Mouse (Mus musculus): ENCODE results near the gene Hcn4. TPM values are rescaled to one million over a fixed set of nuclear protein-coding genes. Genes with fewer than 3 reads are reported as not detected.

Gene Hcn4
- polyA plus RNA-seq, 1 experiment from 2014 or later, result 3.8 TPM

- Histone ChIP-seq H3K27me3 (peaks cover 6% of the 10 kb centered on the region; the same call in 1 of the 2 replicates), H3K9me3 (no peaks in the 10 kb centered on the region), H3K4me1 (replicated peaks) (peaks cover 11% of the 10 kb centered on the region), H3K9ac (no peak overlapping the region), H3K36me3 (no peaks in the 10 kb centered on the region), H3K4me3 (no peak overlapping the region), H3K4me2 (no peak overlapping the region), H3K27ac (replicated peaks) (no peak overlapping the region)
- ATAC-seq (ENCODE audit: low FRiP score, low read depth), result no peak
- WGBS, result 50% methylated on average over 3 of the region's 3 CpGs
These were observed 5.5 kb upstream of the Hcn4 start for GRCm38 (mm10) chr9:58817676-58818075.

GRCm38 (mm10) chr9:58822431-58823091 is 651 bp upstream of the Hcn4 start:
- Histone ChIP-seq H3K4me1 (replicated peaks) (peaks cover 47% of the 10 kb centered on the region), H3K4me3 (peak overlapping the region; percentile 85), H3K9ac (peak overlapping the region; percentile 84), H3K9me3 (no peaks in the 10 kb centered on the region), H3K27me3 (peaks cover 6% of the 10 kb centered on the region; the same call in 1 of the 2 replicates), H3K27ac (replicated peaks) (peak overlapping the region; percentile 92), H3K36me3 (no peaks in the 10 kb centered on the region), H3K4me2 (peak overlapping the region; percentile 76)
- ATAC-seq (ENCODE audit: low FRiP score, low read depth), result peak; percentile 91
- WGBS, result under 1% methylated on average over 60 of the region's 62 CpGs

- H3K4me2 ChIP-seq, result peak overlapping the region; percentile 76
- peaks cover 3% of the 10 kb centered on the region; the same call in 1 of the 2 replicates for H3K27me3 ChIP-seq
- H3K9ac ChIP-seq, result peak overlapping the region; percentile 84
- under 1% methylated on average over 35 of the region's 35 CpGs for WGBS
- H3K27ac ChIP-seq (replicated peaks), result peak overlapping the region; percentile 92
- H3K4me1 ChIP-seq (replicated peaks), result peaks cover 56% of the 10 kb centered on the region
- no peaks in the 10 kb centered on the region for H3K36me3 ChIP-seq
- peak overlapping the region; percentile 85 for H3K4me3 ChIP-seq
- no peaks in the 10 kb centered on the region for H3K9me3 ChIP-seq
- no peak for ATAC-seq (ENCODE audit: low FRiP score, low read depth)
These were observed 655 bp downstream of the Hcn4 start for GRCm38 (mm10) chr9:58823918-58824215.

- ATAC-seq (ENCODE audit: low FRiP score, low read depth), result no peak
- 40% methylated on average over 4 of the region's 4 CpGs for WGBS
These were observed 6.4 kb downstream of the Hcn4 start for GRCm38 (mm10) chr9:58829627-58830026.

DNA sequence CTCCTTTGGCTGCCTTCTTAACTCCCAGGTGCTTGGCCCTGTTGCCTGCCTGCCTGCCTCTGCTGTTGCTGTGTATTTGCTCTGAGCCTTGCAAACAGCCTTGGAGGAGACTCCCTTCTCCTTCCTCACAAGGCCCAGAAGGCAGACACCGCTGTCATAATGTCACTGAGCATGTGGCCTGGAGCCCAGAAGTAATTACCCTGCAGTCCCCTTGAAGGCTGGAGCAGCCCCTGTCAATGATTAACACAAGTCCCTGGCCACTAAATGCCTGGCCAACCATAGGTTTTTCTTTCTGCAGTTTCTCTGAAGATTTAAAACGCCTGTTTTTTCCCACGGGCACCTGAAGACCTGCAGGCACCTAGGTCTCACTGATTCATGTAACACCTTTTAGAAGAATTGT is 9.7 kb downstream of the Hcn4 start:
- Histone ChIP-seq H3K4me1 (replicated peaks) (peaks cover 30% of the 10 kb centered on the region), H3K4me3 (no peak overlapping the region), H3K27me3 (no peaks in the 10 kb centered on the region), H3K9me3 (no peaks in the 10 kb centered on the region), H3K36me3 (no peaks in the 10 kb centered on the region), H3K9ac (no peak overlapping the region), H3K27ac (replicated peaks) (no peak overlapping the region), H3K4me2 (no peak overlapping the region)
- ATAC-seq (ENCODE audit: low FRiP score, low read depth), result no peak
- WGBS, result 55% methylated on average over 3 of the region's 3 CpGs

More at GRCm38 (mm10) chr9:58829627-58830026, 6.4 kb downstream of the Hcn4 start:
- Histone ChIP-seq H3K36me3 (no peaks in the 10 kb centered on the region), H3K4me2 (no peak overlapping the region), H3K9me3 (no peaks in the 10 kb centered on the region), H3K27ac (replicated peaks) (no peak overlapping the region), H3K27me3 (no peaks in the 10 kb centered on the region), H3K9ac (no peak overlapping the region), H3K4me3 (no peak overlapping the region), H3K4me1 (replicated peaks) (peaks cover 58% of the 10 kb centered on the region)

GRCm38 (mm10) chr9:58837174-58837573 is 14.0 kb downstream of the Hcn4 start:
- Histone ChIP-seq H3K4me2 (no peak overlapping the region), H3K36me3 (no peaks in the 10 kb centered on the region), H3K4me1 (replicated peaks) (peaks cover 15% of the 10 kb centered on the region), H3K27me3 (no peaks in the 10 kb centered on the region), H3K4me3 (no peak overlapping the region), H3K27ac (replicated peaks) (no peak overlapping the region), H3K9me3 (no peaks in the 10 kb centered on the region), H3K9ac (no peak overlapping the region)
- 73% methylated on average over 5 of the region's 5 CpGs for WGBS
- no peak for ATAC-seq (ENCODE audit: low FRiP score, low read depth)

DNA sequence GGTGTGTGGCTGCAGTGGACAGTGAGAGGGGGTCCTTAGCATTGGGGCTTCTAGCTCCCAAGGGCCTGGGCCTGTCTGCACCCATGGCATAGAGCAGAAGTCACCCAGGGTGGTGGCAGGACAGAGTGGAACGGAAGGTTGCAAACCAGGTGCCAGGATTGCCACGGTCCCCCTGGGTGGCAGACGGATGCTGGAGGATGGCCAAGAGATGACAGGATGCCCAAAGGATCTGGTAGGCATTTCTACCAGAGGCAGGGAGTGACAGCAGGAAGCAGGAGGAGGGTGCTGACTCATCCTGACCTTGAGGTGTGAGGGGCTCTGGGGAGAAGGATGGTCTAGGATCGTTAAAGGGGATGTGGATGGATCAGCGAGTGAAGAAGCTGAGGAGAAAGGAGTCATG is 15.3 kb downstream of the Hcn4 start:
- ATAC-seq (ENCODE audit: low FRiP score, low read depth), result no peak
- Histone ChIP-seq H3K4me2 (no peak overlapping the region), H3K9me3 (no peaks in the 10 kb centered on the region), H3K36me3 (no peaks in the 10 kb centered on the region), H3K4me3 (no peak overlapping the region), H3K9ac (no peak overlapping the region), H3K4me1 (replicated peaks) (0 out of 2 replicates have a peak, but pooled peaks cover 6% of the 10 kb centered on the region), H3K27me3 (no peaks in the 10 kb centered on the region), H3K27ac (replicated peaks) (no peak overlapping the region)
- 72% methylated on average over 5 of the region's 5 CpGs for WGBS

DNA sequence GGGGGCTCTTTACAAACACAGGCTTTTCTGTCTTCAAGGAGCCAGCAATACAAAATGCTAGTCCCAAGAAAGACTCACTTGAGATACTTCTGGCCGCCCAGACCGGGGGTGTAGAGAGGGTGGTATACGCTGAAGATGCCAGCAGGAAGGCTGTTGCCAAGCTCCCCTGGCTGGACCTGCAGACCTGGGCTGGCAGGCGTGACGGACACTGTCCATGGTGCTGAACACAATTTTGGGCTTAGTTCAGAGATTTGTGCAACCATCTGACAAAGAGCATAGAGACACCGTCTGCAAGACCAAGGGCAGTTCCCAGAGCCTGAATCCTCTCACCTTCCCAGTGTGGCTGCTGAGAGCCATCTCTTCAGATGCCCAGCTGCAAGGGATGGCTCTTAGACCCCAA is 18.4 kb downstream of the Hcn4 start:
- no peak for ATAC-seq (ENCODE audit: low FRiP score, low read depth)
- 26% methylated on average over 6 of the region's 6 CpGs for WGBS
- H3K27ac ChIP-seq (replicated peaks), result no peak overlapping the region
- no peak overlapping the region for H3K9ac ChIP-seq
- no peak overlapping the region for H3K4me3 ChIP-seq
- H3K27me3 ChIP-seq, result no peaks in the 10 kb centered on the region
- H3K4me1 ChIP-seq (replicated peaks), result 0 out of 2 replicates have a peak, but pooled peaks cover 4% of the 10 kb centered on the region
- 0 out of 2 replicates have a peak, but pooled peaks cover 2% of the 10 kb centered on the region for H3K36me3 ChIP-seq
- no peak overlapping the region for H3K4me2 ChIP-seq
- H3K9me3 ChIP-seq, result no peaks in the 10 kb centered on the region

DNA sequence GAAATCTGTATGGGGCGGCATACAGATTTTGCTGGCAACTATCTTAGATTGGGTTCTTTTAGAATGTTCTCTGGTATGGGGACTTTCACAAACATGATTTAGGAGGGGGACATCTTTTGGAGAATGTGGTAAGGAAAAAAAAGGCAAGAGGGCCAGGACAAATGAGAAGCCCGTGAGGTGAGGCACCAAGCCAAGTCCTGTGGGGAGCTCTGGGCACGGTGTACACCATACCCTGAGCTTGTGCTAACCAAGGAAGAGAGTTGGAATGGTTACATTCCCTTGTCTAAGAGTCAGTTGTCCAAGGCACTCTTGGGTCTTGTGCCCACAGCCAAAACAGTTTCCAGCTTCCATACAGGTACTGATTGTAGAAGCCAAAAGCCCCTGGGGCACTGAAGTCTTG is 21.4 kb downstream of the Hcn4 start:
- H3K27me3 ChIP-seq, result no peaks in the 10 kb centered on the region
- no peaks in the 10 kb centered on the region for H3K9me3 ChIP-seq
- WGBS, result 90% methylated on average over 3 of the region's 3 CpGs
- no peak overlapping the region for H3K27ac ChIP-seq (replicated peaks)
- H3K4me3 ChIP-seq, result no peak overlapping the region
- 0 out of 2 replicates have a peak, but pooled peaks cover 2% of the 10 kb centered on the region for H3K36me3 ChIP-seq
- H3K9ac ChIP-seq, result no peak overlapping the region
- no peak overlapping the region for H3K4me2 ChIP-seq
- no peak for ATAC-seq (ENCODE audit: low FRiP score, low read depth)
- H3K4me1 ChIP-seq (replicated peaks), result peaks cover 9% of the 10 kb centered on the region

DNA sequence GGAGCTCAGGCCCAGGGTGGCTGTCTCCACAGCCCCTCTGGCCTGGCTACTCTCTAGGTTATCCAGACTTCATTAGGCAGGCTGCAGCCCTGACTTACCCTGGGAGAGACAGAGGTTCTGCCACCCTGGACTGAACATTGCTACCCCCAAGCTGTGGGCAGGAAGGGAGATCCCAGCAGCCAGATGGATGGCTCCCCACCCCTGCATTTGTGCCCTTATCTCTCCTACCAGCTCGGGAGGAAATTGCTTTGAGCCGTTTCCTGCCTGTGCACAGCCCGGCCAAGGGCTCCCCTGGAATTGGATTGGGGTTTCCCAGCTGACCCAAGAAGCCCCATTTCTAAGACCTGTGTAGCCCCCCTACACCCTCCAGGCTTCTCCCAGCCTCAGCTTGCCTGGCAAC is 23.8 kb downstream of the Hcn4 start:
- H3K27ac ChIP-seq (replicated peaks), result no peak overlapping the region

DNA sequence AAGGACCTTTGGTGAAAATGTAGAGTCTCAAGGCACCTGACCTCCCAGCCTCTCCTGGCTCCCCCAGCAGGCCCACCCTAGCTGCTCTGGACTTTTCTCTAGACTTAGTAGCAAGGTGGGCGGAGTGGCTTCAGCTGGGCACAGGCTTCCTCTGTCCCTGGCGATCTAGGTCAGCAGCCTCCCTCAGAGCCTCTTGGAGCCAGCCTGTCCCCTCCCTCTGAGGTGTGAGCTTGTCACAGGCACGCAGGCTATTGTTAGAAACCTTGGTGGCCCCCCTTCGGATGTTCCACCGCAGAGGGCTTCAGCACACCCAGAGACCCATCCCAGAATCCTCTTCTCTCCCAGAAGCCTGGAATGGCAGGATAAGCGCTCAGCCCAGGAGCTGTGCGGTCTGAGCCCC is 24.5 kb downstream of the Hcn4 start:
- Histone ChIP-seq H3K27ac (replicated peaks) (no peak overlapping the region), H3K36me3 (0 out of 2 replicates have a peak, but pooled peaks cover 2% of the 10 kb centered on the region), H3K4me3 (no peak overlapping the region), H3K4me1 (replicated peaks) (peaks cover 15% of the 10 kb centered on the region), H3K27me3 (no peaks in the 10 kb centered on the region), H3K4me2 (no peak overlapping the region), H3K9me3 (no peaks in the 10 kb centered on the region), H3K9ac (no peak overlapping the region)
- ATAC-seq (ENCODE audit: low FRiP score, low read depth), result no peak
- WGBS, result 84% methylated on average over 7 of the region's 7 CpGs

More for the DNA sequence above, 23.8 kb downstream of the Hcn4 start:
- ATAC-seq (ENCODE audit: low FRiP score, low read depth), result no peak
- Histone ChIP-seq H3K27me3 (no peaks in the 10 kb centered on the region), H3K4me1 (replicated peaks) (peaks cover 15% of the 10 kb centered on the region), H3K4me2 (no peak overlapping the region), H3K9ac (no peak overlapping the region), H3K9me3 (no peaks in the 10 kb centered on the region), H3K4me3 (no peak overlapping the region), H3K36me3 (0 out of 2 replicates have a peak, but pooled peaks cover 2% of the 10 kb centered on the region)
- 63% methylated on average over 3 of the region's 3 CpGs for WGBS

DNA sequence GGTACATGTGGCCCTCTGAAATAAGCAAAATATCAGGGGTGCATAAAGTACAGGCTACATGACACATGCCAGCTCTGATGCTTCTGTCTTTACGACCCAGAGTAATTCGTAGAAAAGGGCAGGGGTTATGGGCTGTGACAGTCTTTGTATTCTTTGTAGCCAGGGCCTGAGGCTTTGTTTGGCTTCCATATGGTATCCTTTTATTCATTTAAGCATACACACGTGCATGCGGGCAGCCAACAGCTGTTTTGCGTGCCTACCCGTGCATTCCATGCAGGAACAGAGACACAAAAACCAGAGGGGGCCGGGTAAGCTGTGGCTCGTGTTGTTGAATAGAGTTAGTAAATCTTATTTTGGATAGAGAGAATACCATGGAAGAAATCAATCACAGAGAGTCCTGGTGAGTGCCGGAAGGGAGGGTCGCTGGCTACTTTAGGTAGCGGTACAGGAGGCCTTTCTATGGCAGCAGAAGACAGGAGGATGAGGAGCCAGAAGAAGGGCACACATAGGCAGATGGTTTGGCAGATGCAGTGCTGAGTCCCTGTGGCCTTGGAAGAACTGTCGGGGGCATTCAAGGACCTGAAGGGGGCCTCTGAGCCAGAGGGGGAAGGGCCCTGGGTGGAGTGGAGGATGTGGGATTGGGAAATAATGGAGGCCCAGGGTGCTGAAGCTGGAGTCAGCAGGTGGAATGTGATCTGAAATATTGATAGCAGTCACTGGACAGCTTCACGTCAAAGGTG is 26.5 kb downstream of the Hcn4 start:
- peaks cover 22% of the 10 kb centered on the region for H3K4me1 ChIP-seq (replicated peaks)
- H3K9me3 ChIP-seq, result no peaks in the 10 kb centered on the region
- 0 out of 2 replicates have a peak, but pooled peaks cover 2% of the 10 kb centered on the region for H3K36me3 ChIP-seq
- ATAC-seq (ENCODE audit: low FRiP score, low read depth), result no peak
- 18% methylated on average over 13 of the region's 13 CpGs for WGBS
- no peak overlapping the region for H3K4me3 ChIP-seq
- H3K27me3 ChIP-seq, result no peaks in the 10 kb centered on the region
- H3K9ac ChIP-seq, result no peak overlapping the region
- H3K4me2 ChIP-seq, result no peak overlapping the region
- H3K27ac ChIP-seq (replicated peaks), result peak overlapping the region; percentile 21; the same call in 1 of the 2 replicates
